Mouse (Mus musculus) gastrocnemius, adult 2 months (tissue): ENCODE measurements around the gene Ivns1abp. TPM values are rescaled to one million over a fixed set of nuclear protein-coding genes. Genes with fewer than 3 reads are reported as not detected.
A peak's percentile ranks its signal among the peaks of the same experiment; 100 is the strongest.
"Not testable (repeated sequence)": the region's sequence is repeated elsewhere in the genome, so short reads cannot be mapped to it uniquely, and the experiment has no call there.

Experiments used
- DNase-seq: peaks from one replicate; pipeline ENCODE4 v3.0.0; 2022
- H3K27ac ChIP-seq: fragments of 200-600 bp; 2 replicates; pipeline ENCODE4 v1.8.1; 2022; ENCODE audit warnings: mild to moderate bottlenecking
- H3K4me3 ChIP-seq: fragments of 200-600 bp; 2 replicates; pipeline ENCODE4 v1.8.1; 2022; ENCODE audit warnings: mild to moderate bottlenecking, moderate library complexity
- CTCF ChIP-seq: fragments of 200-600 bp; IDR thresholded peaks from 2 replicates; pipeline ENCODE4 v1.8.1; 2022; ENCODE audit warnings: antibody characterized with exemption, mild to moderate bottlenecking, moderate library complexity
- intact Hi-C: fragments of 180-260 bp; cut with DNase I; formaldehyde crosslinking; loops from one replicate; pipeline ENCODE4 v1.15.1; 2025
- total RNA-seq, 2 experiments: library from RNA; stranded (reverse); gene quantifications; 2 replicates each; pipeline ENCODE4 v1.2.3; 2021

Ivns1abp gene
- total RNA-seq, 2 experiments from 2014 or later: 124 to 159 TPM

DNA sequence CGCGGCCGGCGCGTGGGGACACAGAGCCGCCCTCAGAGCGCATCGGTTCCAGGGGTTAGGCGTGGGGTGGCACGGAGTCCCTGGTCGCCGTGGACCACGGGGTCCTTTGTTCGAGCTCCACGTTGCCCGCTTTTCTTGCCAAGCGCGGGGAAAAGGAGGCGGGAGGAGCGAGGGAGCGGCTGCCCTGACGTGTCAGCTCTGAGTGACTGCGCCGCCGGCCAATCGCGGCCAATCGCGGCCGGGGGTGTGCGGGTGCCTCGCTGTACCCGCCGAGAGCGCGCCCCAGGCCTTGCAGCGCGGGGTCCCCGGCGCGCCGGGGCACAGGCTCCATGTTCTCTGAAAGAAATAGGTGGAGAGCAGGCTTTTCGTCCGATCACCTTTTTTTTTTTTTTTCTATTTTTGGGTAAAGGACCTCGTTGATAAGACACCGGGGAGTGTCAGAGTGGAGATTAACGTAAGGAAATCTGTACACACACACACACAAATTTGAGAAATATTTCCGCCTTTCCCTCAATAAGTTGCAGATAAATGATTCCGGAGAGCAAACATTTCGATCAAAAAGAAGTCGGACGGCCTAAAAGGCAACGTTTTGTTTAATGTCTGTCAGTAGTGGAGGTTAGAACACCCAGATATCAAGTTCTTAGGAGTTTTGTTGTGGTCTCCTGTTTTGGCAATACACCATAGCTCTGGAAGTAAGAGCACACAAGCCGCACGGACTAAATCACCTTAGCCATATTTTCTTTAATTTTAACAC is 1.0 kb downstream of the Ivns1abp start:
- peak; percentile 99 for DNase-seq
- intact Hi-C loops: loop anchor here (5.0 kb wide), 1 partner anchor 308 kb away; no protein-coding TSS in a partner anchor
- peak overlapping the region; percentile 95 for H3K27ac ChIP-seq
- H3K4me3 ChIP-seq: peak overlapping the region; percentile 92
- no peak for TF ChIP-seq CTCF

DNA sequence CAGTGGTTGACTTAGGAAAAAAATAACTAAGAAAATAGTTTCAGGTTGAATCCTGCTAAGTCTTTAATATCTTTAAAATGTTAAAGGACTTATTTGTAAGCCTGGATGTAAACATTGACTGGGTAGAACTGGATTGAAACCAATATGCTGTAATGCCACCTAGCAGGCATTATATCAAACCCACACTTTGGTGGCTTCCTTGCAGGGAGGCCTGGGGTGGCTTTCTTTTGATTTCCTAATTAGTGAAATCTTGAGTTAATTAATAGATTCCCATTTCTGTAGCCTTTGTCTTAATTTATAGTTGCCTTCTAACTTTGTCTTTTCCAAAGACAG is 1.6 kb downstream of the Ivns1abp start:
- intact Hi-C loops: loop anchor here (5.0 kb wide), 1 partner anchor 309 kb away; no protein-coding TSS in a partner anchor
- Histone ChIP-seq H3K27ac (peak overlapping the region; percentile 95), H3K4me3 (peak overlapping the region; percentile 92)
- no peak for DNase-seq
- no peak for TF ChIP-seq CTCF

DNA sequence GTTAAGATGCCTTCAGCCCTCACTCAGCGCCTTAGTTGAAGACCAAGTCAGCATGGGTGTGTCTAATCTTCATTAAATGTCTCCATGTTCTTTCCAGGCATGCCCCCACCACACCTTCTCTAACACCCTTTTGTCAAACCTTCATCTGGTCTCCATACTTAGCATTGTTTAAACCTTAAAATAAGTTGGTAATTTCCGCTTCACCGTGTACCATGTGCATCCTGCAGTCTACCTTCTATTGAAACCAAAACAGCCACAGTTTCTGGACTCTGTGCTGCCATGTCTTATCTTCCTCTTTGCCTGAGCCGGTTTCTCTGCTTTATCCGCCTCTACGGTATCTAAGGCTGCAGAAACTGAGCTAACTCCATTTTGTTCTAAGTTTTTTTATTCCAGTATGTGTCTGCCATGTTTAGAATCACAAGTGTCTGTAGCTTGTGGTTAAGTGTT is 2.4 kb downstream of the Ivns1abp start:
- DNase-seq: no peak
- intact Hi-C loops: loop anchor here (5.0 kb wide), 1 partner anchor 309 kb away; no protein-coding TSS in a partner anchor
- Histone ChIP-seq H3K4me3 (peak overlapping the region; percentile 92), H3K27ac (peak overlapping the region; percentile 95)
- TF ChIP-seq CTCF: no peak

DNA sequence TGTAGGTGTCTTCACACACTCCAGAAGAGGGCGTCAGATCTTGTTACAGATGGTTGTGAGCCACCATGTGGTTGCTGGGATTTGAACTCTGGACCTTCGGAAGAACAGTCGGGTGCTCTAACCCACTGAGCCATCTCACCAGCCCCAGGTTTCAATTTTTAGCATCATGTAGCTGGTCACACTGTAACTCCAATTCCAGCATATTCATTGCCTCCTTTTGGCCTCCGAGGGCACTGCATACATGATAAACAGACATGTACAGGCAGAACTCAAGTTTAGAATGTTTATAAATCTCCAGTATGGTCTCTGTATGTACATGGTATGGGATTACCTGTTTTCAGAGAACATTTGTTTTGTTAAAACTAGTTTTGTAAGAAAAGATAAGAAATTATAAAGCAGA is 4.0 kb downstream of the Ivns1abp start:
- not testable (repeated sequence) for H3K27ac ChIP-seq, DNase-seq, H3K4me3 ChIP-seq
- peak; percentile 21; the same call in 1 of the 2 replicates for TF ChIP-seq CTCF
- intact Hi-C loops: loop anchor here (5.0 kb wide), 1 partner anchor 311 kb away; no protein-coding TSS in a partner anchor

GRCm38 (mm10) chr1:151352911-151353310 is 8.6 kb downstream of the Ivns1abp start:
- intact Hi-C loops: no loop called here
- Histone ChIP-seq H3K27ac (no peak overlapping the region), H3K4me3 (no peak overlapping the region)
- peak; percentile 63 for TF ChIP-seq CTCF
- DNase-seq: peak; percentile 28

DNA sequence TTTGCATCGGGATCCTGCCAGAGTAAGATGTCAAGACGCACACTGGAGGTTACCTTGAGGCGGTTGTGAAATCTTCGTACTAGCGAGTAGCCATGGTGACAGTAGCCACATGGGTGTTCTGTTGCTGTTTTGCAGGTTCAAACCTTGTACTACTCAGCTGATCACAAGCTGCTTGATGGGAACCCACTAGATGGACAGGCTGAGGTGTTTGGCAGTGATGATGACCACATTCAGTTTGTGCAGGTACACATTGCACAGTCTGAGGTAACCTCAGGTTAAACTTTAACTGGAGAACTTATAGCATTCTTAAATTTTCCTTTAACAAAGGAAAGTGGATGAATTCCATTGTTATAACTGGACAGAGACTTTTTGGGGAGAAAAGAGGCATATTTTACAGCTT is 11.7 kb downstream of the Ivns1abp start:
- Histone ChIP-seq H3K4me3 (no peak overlapping the region), H3K27ac (no peak overlapping the region)
- no peak for DNase-seq
- intact Hi-C loops: no loop called here
- TF ChIP-seq CTCF: no peak

GRCm38 (mm10) chr1:151359374-151359773 is 15.1 kb downstream of the Ivns1abp start:
- Histone ChIP-seq H3K27ac (no peak overlapping the region), H3K4me3 (no peak overlapping the region)
- no peak for TF ChIP-seq CTCF
- intact Hi-C loops: no loop called here
- no peak for DNase-seq

DNA sequence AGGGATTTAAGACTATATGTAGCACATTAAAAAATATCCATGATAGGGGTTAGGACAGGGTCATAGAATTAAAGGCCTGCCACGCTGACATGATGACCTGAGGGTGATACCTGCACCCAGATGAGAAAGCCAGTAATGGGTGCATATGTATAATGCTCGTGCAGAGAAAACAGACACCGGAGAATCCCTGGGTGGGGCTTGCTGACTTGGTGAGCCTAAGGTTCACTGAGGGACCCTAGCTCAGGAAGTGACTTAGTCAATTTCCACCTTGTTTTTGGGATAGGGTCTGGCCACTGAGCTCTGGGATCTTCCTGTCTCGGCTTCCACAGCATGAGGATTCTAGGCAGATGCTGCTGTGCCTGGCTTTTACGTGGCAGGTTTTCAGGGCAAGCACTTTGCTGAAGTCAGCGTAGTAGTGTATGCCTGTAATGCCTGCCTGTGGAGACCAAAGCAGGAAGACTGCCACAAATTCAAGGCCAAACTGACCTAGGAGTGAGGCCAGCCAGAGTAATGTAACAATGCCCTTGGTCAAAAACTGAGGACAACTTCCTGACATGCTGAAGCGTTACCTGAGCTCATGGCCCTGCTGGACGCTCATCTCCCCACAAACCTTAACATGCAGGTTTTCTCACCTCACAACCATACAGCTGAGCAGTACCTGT is 22.8 kb downstream of the Ivns1abp start:
- Histone ChIP-seq H3K27ac (no peak overlapping the region), H3K4me3 (no peak overlapping the region)
- intact Hi-C loops: no loop called here
- no peak for TF ChIP-seq CTCF
- DNase-seq: no peak

DNA sequence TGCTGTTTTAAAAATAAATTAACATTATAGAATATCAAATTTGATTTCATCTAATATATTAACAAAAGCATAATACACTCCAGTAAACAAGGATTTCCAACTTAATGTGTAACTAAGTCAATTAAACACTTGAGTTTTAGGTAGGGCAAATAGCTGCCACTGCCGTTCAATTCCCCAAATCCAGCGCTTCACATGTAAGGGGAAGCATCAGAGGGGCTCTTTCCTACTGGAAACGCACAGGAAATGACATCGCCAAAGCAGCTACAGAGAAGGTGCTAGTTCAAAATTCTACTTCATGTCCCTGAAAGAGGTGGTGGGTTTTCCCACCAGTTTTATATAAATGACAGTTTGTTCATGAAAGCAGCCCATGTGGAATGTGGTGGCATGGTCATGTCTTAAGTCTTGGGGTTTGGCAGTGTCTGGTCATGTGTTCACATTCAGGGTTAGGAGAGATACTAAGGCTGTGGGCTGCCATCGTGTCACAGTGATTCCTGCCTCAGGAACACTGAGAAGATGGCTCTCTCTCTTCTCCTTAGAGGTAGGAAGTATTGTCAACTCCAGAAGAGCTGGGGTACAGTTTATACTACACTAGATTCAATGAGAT is 23.5 kb downstream of the Ivns1abp start:
- no peak overlapping the region for H3K4me3 ChIP-seq
- intact Hi-C loops: no loop called here
- DNase-seq: no peak
- TF ChIP-seq CTCF: no peak
- no peak overlapping the region for H3K27ac ChIP-seq

DNA sequence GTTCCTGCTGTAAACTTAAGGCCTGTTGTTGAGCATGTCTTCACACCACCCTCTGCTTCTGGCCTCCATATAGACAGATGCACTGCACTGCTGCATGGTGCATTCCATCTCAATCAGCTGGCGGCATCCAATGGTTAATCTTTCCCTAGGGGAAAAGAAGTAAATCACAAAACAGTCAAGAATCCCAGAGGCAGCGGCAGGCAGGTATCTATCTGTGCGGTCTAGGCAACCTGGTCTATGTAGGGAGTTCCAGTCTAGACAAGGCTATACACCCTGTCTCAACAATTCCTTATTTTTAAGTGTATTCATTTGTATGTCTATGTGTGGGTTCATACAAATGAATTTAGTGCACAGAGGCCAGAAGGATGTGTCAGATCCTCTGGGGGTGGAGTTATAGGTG is 24.2 kb downstream of the Ivns1abp start:
- Histone ChIP-seq H3K27ac (no peak overlapping the region), H3K4me3 (no peak overlapping the region)
- TF ChIP-seq CTCF: no peak
- intact Hi-C loops: no loop called here
- no peak for DNase-seq

GRCm38 (mm10) chr1:151370573-151370972 is 26.3 kb downstream of the Ivns1abp start:
- Histone ChIP-seq H3K4me3 (no peak overlapping the region), H3K27ac (no peak overlapping the region)
- intact Hi-C loops: no loop called here
- no peak for DNase-seq
- TF ChIP-seq CTCF: no peak

GRCm38 (mm10) chr1:151371543-151371942 is 27.3 kb downstream of the Ivns1abp start:
- intact Hi-C loops: no loop called here
- TF ChIP-seq CTCF: no peak
- Histone ChIP-seq H3K27ac (peak overlapping the region; percentile 66), H3K4me3 (no peak overlapping the region)
- DNase-seq: no peak

GRCm38 (mm10) chr1:151372823-151373222 is 28.5 kb downstream of the Ivns1abp start:
- TF ChIP-seq CTCF: no peak
- intact Hi-C loops: no loop called here
- DNase-seq: no peak
- no peak overlapping the region for H3K27ac ChIP-seq
- H3K4me3 ChIP-seq: no peak overlapping the region
